Mouse (Mus musculus) right cerebral cortex, adult 18-20 months (tissue): ENCODE measurements around the gene Clybl.
A peak's percentile ranks its signal among the peaks of the same experiment; 100 is the strongest.

Source experiments
- DNase-seq: peaks from one replicate; pipeline ENCODE4 v3.0.0; 2022; ENCODE audit warnings: mixed read lengths

Gene Clybl

DNA sequence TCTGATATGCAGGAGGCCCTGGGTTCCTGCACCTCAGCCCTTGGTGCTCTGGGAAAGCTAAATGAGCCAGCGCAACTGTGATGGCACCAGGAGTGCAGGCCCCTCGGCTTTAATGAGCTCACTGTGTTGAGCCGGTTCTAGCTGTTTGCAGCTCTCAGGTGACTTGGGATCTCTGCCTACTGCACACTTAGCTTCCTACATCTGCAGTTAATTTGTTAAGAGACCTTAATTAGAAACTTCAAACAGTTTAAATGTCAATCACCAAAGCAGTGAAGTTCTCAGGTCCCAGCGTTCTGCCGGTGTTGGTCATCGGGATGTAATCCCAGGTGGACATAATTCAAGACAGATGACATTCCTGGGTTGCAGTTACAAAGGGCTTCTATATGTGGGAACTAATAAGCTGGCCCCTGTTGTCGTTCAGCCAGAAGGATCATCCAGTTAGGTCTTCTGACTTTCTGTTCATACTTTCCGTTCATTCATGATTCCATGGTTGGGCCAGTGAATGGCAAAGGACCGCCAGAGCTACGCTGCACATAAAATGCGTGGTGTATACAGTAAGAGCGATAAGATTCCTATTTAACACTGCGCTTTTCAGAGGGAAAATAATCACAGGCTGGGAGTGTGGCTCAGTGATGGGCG is 18.9 kb downstream of the Clybl start:
- DNase-seq: no peak

DNA sequence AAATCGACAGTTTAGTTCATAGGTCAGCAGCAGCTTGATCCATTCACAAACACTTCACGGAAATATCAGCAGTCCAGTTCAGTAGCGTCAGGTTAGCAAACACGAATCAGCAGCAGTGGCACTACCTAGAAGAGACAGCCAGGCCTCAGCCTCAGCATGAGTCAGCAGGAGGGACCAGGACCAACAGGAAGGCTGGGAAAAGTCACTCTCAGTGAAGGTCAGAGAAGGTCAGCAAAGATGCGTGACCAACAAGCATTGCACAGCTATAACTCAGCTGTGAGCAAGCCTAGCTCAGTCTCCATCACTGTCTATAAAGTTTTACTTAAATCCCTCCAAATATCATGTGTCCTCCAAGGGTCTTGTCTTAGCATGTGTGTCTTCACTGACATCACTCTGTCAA is 27.7 kb downstream of the Clybl start:
- DNase-seq: no peak

DNA sequence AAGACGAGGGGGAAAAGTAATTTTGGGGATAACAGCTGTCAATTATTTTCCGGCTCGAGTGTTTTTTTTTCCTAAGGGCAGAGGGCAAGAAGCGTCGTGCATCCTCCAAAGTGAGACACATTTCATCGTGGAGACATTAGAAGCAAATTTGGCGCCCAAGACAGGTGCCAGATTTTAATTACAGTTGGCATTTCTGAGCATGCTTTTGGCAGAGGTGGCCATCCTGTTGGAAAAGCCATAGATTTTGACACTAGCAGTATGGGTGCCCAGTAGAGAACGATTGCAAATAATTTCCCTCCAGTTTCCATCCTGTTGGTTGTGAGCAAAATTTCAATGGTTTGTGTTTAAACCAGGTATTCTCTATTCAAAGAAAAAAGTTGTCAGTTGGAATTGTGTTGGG is 32.1 kb downstream of the Clybl start:
- no peak for DNase-seq

DNA sequence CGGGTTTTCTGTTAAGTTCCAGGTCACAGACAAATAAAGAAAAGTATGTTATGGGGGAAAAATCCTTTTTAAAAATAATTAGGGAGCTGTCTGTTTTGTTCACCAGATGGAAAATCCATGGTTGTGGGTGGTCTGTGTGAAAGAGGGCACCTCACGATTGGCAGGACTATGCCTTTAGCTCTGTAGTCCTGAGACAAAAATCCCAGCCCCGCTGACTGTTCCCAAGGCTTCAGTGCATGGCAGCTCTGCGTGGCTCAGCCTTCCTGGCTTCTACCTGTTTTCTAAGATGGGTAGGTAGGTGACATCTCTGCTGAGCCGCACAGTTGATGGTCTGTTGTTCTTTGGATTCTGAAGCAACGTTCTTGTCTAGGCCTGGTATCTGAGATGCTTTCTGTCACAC is 32.6 kb downstream of the Clybl start:
- no peak for DNase-seq

DNA sequence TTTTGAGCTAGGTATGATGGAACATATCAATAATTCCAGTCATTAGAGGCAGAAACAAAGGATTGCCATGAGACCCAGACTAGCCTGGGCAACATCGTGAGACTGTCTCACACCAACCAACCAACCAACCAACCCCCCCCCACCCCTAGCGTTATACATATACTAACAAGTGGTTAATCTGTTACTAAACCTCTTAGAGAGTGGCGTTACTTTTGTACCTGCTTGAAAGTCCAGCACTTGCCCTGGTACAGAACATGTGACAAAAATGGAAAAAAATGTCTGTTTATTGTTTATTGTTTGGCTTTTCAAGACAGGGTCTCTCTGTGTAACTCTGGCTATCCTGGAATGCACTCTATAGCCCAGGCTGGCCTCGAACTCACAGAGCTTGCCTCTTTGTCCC is 35.7 kb downstream of the Clybl start:
- no peak for DNase-seq

DNA sequence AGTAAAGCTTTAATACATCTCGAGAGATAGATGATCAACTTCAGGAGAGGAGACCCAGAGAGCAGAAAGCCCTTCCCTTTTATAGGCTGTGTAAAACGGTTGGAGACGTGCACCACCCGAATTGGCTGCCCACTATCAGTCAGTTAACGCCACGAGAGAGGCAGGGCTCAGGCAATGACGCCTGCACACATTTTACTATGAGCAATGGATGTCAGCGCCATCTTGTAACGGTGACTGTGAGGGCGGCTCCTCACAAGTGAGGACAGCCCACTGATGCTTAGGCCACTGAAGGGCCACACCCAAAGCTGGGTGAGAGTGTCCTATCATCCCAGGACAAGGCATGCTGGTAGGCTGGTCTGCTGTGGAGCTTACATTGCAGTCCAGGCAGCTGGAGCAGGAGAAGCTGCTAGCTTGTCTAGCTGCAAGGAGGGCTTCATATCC is 41.5 kb downstream of the Clybl start:
- DNase-seq: no peak

DNA sequence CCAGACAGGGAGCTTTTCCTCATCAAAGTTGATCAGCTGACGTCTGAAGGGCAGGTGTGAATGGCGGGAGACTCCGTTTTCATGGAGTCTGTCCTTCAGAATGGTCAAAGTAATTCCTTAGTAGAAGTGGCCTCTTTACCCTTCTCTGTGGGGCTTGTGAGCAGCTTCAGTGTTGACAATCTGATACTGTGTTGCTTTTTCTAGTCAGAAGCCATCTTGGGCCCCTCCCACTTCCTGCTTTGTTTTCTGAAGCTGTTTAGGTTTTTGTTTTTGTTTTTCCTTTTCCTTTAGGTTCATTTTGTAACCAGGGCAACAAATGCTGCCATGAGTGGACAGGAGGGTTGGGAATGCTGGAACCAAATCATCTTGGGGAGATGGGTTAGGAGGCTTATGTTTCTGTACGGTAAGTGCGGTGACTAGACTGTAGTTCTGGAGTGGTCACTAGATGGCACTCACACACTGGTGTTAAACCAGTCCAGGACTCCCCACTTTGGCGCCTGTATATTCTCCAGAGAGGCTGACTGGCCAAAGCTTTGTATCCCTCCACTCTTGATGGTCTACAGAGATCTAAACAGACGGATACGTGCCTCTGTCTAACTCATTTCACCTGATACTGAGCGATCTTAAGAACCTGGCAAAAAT is 42.1 kb downstream of the Clybl start:
- DNase-seq: peak; percentile 78

DNA sequence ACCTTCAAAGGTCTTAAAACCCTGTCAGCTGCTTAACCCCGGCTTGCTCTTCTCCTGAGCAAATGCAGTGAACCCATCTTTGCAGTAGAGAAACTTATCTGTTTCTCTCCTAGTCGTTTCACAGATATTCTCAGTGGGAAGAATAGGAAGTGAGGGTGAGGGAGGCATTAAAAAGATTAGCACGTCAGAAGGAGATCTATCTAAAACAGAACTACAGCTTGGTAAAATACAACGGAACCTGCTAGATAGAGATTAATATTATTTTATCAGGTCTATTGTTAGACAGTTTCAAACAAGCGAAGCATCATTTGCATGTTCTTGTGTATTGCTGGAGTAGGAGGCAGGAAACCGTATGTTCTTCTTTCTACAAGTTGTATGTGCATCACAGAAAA is 42.6 kb downstream of the Clybl start:
- DNase-seq: no peak

DNA sequence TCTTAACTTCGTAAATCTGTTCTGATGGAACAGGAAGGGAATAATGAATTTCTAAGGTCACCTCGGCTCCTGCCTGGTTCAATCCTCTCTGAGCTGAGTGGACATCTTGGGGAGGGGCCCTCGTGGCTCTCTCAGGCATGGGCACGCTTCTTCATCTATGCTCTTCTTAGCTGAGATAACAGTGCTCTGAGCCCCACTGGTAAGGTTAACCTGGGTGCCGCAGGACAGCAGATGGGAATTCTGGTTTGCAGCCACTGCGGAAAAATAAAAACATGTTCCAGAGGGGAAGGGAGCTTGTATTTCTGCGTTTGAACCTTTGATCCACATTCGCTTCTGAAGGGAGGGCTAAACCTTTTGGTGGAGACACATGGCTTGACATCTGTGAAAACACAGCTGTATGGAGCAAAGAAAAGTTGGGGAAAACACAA is 43.0 kb downstream of the Clybl start:
- DNase-seq: no peak

DNA sequence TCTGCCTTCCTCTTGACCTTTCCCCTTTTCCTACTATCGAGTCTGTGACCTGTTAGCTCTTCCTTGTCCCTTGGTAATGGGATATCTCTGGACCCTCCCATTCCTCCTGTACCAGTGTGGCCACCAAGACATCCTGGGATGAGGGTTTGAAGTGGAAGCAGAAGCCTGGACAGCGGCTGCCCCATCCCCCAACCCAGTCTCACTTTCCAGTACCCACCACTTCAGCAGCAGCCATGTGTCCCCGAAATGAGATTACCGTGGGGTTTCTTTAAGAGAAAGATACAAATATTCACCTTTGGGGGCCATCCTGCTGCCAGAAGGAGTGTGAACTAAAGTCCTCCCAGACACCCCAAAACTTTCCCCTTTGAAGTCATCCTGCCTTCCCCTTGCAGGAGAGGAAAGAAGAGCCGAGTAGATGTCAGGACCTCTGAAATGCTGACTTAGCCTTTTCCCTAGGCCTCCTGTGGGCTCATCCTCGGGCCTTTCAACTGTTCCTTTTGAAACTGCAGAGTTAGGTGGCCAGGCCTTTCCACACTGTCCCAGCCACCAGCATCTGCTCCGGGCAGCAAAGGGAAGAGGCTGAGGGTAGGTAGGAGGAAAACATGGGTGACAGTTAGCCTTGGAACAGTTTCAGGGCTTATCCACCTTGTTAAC is 44.1 kb downstream of the Clybl start:
- DNase-seq: no peak

DNA sequence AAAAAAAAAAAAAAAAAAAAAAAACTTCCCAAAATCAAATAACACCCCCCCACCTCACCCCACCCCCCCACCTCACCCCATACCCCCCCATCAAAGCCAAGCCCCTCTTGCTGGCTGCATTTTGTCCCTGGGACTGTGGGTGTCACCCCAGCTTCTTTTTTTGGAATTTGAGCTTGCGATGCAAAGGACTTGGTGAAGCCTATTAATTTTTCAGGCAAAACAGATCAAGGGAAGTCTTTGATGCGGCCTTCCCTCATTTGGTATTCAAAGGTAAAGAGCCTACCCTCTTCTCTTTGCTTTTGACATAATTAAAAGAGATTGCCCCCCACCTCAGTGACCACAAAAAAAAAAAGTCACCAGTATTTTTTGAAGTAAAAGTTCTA is 44.6 kb downstream of the Clybl start:
- DNase-seq: no peak

DNA sequence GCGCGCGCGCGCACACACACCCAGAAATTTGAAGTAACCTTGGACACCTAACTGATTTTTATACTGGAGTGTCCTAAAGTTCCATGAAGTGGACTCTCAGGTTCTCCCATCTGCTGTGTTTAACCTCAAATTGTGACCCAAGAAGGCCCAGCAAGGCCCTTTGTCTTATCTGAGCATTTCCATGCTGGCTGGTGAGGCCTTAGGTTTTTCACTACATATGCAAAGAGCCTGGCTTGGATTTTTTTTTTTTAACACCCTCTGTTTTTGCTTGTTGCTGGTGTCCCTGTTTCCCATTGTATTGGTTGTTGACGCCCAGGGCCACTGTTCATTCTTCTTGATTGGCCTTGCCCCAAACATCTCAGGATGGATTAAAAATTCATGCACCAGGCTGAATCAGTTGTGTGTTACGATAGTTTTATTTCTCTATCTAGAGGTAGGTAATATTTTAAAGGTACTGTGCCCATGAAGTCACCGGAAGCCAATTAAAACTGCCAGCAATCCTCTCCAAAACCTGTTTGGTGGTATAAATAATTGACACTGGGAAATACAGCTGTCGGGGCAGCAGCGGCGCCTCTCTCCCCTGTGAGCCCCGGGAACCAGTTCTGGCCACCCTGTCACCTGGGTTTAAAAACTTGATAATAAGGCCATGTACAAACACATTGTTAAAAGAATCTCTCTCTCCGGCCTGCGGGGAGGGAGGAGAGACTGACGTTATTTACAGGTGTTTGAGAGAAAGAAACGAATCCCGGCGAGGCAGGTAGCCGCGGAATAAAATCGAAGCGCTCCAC is 45.4 kb downstream of the Clybl start:
- DNase-seq: no peak

DNA sequence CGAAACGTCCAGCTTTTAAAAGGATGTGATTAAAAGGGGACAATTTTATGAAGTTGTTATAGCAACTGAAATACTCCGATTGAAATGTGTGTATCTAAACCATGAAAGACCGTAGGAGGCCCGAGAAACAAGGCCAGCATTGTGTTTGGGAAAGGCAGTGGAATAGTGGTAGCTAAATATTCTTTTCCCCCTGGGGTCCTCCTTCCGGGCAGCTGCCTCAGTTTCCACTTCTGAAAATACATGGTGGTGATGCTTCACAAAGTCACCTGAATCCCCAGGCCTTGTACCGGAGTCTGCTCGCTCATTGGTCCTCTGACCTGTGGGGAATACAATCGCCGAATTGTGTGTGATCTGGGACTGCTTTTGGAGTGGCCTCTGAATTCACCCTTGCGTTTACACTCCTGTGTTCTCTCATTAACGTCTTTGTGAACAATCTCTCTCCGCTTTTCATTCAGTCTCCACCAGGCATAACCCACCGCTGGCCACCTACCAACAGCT is 46.0 kb downstream of the Clybl start:
- no peak for DNase-seq

DNA sequence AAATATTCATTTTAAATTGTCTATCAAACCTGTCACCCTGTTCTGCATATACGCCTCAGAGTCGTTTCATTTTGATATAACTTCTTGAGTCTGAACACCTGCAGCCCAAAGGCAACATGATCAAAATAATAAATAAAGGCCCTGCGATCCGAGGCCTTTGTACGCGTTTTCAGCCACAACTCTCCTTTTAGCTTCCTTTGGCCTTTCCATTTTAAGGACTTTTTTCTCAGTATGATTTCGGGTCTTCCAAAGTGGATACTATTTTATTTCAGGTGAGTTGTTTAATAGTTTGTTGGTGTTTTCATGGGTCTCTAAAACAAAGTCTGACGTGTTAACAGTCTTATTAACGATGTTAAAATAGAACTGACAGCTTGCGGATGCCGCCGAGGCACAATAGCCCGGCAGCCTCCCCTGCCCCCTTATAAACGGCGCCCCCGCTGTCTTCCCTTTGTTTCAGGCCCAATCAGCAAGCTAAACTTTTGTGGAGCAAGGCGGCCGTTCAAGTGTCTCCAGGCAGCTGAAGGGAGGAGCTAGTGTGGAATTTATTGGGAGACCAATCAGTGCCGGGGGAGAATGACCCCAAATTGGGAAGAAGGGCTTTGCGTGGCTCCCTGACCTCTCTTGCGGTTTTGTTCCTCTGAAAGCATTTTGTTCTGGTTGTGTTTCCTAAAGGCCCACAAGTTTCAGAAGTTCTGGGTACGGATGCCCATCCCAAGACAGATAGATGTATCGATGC is 47.5 kb downstream of the Clybl start:
- DNase-seq: no peak

DNA sequence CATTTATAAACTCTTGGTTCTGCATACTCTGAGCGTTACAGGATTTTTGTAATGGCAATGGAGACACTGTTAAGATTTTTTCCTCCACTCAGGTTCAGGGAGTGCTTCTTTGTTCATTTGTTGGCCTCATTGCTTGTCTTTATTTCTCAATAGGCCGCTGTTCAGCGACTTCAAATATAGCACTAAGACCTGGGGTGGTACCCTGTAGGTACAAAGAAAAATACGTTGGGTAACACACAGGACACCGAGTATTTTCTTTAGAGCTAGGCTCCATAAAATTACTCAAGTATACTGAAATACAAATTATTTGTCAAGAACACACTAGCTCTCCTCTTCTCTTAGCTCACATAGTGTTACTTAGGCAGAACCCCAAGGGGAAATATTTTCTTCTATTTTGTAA is 48.5 kb downstream of the Clybl start:
- DNase-seq: no peak

DNA sequence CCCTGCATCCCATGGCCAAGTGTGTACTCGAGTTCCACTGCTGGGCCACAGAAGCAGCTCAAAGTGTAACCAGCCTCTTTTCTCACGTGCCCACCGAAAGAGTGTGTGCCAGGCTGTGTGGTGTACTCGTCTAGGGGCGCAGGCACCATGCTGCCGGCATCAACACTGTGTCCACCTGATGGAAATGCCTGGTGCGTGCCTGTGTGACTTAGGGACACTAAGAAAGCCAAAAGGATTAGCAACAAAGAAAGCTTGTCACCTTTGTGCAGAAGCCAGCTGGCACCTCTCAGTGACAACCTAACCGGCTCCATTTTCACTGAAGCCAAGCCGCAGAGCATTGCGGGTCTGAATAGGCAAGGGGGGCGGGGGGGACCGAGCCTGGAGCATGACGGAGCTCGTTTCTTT is 49.1 kb downstream of the Clybl start:
- no peak for DNase-seq

DNA sequence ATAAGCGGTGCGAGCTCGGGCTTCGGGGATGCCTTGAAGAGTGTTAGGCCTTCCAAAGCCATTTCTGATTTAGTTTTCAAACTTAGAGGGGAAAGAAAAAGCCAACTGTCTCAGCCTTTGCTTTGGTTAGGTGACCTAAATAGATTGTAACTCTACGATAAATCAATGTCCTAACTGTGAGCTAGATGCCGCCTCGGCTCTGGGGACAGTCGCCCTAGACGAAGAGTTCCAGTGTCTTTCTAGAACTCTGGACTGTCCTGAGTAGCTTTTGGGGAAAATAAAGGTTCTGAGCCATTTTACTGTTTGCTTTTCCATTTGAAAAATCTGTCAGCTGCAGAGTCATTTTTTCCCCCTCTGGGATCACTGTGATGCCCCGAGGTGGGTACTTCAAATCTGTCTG is 49.6 kb downstream of the Clybl start:
- DNase-seq: no peak

DNA sequence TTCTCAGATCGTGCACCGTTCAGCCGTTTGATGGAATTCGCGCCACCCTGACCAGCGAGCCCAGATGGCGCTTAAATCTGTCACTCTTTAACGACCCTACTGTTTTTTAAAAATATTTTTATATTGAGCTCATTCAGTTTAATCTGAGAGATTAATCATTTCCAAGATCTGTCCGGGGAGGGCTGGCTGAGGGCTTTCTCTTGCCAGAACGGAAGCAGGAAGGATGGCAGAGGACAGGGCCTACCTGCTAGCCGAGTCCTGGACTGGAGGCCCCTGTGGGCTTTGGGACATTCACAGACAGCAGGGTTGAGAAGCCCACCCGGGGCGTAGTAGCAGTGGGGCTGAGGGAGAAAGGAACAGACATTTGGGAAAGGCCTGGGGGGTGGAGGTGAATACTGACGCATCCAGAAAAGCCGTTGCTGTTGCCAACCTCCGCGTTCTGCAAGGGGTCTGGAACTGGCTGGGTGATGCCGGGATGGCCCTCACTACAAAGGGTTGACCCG is 51.8 kb downstream of the Clybl start:
- DNase-seq: no peak

DNA sequence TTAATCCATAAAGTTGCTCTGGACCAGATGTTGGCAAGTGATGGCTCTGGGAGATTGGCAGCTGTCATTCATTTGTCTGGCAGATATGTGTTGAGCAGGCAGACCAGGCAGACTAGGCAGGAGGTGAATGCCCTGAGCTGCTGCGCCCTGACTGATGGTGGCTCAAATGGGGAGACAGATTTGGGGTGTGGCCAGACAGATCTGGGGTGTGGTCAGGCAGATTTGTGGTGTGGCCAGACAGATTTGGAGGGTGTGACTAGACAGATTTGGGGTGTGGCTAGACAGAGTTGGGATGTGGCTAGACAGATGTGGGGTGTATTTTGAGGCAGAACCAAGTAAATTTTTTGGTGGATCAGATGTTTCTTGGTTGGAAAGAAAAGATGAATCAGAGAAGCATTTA is 62.4 kb downstream of the Clybl start:
- no peak for DNase-seq

DNA sequence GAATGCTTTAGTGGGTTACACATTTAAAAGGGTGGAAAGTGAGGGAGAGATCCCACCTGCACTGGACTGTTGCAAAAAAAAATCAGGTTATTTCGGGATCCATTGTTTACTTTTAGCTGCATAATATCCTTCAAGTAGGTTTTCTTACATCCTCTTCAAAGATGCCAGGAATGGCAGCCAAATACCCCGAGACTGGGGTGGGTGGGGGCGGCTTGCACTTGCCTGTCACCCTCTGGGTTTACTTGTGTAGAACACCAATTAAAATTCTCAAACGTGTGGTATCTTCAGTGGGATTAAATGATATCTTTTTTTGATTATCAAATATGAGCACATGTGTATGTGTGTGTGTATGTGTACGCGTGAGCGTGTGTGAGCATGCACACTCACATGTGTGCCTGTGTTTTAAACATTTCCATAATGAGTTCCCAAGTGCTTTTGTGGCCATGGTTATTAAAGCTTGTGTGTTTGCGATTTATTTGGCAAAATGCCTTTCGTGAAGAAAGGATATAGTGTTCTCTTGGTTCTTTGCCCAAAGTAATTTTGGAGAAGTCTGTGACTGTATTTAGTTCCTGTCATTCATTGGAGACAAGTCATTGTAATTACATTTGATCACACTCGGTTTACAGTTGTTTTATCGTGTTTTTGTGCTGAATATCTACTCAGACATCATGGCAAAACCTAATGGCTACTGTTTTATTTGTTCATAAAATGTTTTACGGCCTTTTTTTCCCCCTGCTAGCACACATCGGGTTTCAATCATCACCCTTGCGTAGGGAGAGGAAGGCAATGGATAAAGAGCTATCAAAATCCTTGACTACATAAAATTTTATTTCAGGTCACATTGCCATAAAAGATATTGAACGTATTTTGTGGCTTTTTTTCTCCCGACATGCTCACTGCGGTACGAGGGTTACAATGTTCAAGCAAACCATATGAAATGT is 65.7 kb downstream of the Clybl start:
- no peak for DNase-seq

DNA sequence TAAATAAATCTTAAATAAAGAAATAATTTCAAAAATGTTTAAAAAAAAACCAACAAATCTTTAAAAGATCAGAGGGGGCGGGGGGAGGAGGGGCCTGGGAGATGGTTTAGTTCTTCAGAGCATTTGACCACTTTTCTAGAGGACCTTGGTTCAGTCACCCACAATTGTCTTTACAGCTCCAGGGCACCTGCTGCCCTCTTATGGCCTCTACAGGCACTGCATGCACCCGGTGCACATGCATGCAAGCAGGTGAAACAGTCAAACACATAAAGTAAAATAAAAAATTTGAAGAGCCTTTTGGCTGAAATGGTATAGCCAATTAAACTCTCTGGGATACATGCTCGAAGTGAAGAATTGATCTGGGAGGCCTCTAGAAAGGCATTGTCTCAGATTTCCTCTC is 67.6 kb downstream of the Clybl start:
- no peak for DNase-seq
